Mouse (Mus musculus): ENCODE data around the gene Gm17545. TPM values are rescaled to one million over a fixed set of nuclear protein-coding genes. Genes with fewer than 3 reads are reported as not detected.
"Not testable (repeated sequence)": the region's sequence is repeated elsewhere in the genome, so short reads cannot be mapped to it uniquely, and the experiment has no call there.

Gm17545 gene
- total RNA-seq (2015) (not detected in 2 replicates), total RNA-seq (2017) (not detected in 2 replicates)

DNA sequence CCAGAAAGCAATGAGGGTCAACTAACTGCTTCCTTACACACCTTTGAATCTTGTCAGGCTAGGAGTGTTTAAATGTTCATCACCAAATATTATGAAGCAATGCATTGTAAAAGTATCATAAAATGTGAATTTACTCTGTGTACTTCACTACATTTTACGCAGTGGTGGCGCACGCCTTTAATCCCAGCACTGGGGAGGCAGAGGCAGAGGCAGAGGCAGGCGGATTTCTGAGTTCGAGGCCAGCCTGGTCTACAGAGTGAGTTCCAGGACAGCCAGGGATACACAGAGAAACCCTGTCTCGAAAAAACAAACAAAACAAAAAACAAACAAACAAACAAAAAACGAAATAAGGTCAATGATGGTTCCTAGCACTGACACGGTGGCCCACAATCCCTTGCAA lies at the start of gene Gm17545:
TSS of gene Gm17545 (plus strand) at position 301 of the 400 bp plus-strand sequence.
- ATAC-seq (ENCODE audit: poor library complexity, severe bottlenecking), result not testable (repeated sequence)

DNA sequence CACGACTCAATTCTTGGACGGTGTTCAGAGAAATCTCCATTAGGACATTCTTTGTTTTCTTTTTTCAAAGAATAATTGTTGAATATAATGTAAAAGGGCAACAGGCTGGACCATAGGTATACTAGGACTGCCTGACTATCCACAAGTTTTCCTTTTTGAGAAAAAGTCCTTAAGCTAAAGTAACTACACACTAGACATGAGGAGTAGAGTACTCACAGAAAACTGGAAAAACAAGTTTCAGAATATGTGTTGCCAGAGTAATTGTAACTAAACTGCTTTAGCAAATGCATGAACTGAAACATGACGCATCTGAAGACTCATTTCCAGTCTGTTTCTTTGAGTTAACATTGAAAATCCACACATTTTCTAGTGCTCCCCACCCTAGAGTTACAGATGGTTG lies 48.7 kb upstream of the Gm17545 start:
- no peak for ATAC-seq (ENCODE audit: poor library complexity, severe bottlenecking)

DNA sequence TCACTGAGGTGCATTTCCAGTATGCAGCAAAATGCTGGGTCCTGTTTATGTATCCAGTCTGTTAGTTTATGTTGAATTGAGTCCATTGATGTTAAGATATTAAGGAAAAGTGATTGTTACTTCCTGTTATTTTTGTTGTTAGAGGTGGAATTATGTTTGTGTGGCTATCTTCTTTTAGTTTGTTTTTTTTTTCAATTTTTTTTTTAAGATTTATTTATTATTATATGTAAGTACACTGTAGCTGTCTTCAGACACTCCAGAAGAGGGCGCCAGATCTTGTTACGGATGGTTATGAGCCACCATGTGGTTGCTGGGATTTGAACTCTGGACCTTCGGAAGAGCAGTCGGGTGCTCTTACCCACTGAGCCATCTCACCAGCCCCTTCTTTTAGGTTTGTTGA lies 46.5 kb upstream of the Gm17545 start:
- ATAC-seq (ENCODE audit: poor library complexity, severe bottlenecking), result not testable (repeated sequence)

DNA sequence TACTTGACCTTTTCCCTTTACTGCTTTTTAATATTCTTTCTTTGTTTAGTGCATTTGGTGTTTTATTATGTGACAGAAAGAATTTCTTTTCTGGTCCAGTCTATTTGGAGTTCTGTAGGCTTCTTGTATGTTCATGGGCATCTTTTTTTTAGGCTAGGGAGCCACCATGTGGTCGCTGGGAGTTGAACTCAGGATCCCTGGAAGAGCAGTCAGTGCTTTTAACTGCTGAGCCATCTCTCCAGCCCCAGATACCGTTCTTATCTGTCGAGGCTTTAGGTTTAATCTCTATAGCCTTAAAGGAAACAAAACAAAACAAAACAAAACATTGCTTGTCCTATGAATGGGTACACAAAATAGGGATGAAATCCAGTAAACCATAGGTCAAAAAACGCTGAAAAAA lies 45.7 kb upstream of the Gm17545 start:
- ATAC-seq (ENCODE audit: poor library complexity, severe bottlenecking), result not testable (repeated sequence)

DNA sequence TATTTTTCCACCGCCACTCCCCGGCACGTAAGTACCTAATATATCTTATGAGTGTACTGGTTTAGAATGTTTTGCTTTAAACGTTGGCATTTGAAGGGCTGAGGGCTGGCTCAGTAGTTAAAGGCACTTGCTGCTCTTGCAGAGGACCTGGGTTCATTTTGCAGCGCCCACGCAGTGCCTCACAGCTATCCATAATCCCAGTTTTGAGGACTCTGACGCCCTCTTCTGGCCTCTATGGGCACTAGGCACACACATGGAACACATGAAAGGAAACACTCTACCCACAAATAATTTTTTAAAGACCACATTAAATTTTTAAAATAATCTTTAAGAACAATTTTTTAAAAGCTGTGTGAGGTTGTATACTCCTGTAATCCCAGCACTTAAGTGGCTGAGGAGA lies 44.6 kb upstream of the Gm17545 start:
- no peak for ATAC-seq (ENCODE audit: poor library complexity, severe bottlenecking)

DNA sequence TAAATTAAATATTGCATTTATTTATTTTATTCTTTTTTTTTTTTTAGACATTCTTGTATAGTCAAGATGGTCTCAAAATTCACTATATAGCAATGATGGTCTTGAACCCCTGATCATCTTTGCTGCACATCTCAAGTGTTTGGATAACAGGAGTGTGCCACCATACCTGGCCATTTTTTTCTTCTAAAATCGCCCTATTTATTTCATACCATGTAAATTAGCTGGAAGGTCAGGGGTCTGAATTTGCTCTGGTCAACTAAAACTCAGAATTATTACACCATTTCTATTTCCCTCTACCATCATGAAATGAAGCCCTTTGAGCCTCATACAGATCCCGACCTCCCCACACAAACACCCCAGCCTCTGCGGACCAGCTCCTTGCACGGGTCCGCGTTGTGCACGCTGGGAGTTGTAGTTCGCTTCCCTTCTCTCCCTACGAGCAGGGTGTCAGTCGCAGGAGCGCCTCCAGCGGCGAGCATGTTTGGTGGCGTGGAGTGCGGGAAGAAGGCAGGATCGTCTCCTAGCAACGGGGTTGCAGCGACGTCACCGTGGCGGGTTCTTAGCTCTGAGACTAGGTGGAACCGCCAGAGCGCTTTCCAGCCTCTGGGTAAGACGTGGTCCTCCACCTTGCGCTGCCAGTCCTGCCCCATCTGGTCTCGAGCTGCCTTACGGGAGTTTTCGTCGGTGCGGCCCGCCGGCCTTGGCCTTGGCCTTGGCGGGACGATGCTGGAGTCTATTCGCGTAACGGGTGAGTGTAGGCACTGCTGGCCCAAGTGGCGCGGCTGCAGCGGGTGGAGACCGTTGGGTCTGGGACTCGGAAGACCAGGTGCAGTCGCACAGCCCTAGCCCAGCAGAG lies 42.9 kb upstream of the Gm17545 start, which contains the start of gene 9530077C05Rik:
TSS of gene 9530077C05Rik (plus strand) at position 512 of the 856 bp plus-strand sequence.
- ATAC-seq (ENCODE audit: poor library complexity, severe bottlenecking), result peak; percentile 100

DNA sequence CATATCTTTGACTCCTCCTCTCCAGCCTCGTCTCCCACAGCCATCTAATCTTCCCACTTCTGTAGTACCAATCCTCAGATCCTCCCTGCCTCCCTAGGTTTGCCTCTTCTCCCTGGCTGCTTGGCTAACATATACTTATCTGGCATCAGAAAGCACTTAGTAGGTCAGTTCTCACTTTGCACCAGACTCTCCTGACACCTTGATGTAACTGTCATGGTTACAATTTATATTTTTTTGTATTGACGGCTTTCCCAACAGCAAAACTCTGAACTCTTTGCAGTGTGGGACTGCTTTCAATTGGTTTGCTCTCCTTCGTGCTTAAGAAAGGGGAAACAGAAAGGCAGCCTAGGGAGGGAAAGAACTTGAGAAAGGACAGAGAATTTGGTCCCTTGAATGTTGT lies 37.9 kb upstream of the Gm17545 start:
- ATAC-seq (ENCODE audit: poor library complexity, severe bottlenecking), result no peak

DNA sequence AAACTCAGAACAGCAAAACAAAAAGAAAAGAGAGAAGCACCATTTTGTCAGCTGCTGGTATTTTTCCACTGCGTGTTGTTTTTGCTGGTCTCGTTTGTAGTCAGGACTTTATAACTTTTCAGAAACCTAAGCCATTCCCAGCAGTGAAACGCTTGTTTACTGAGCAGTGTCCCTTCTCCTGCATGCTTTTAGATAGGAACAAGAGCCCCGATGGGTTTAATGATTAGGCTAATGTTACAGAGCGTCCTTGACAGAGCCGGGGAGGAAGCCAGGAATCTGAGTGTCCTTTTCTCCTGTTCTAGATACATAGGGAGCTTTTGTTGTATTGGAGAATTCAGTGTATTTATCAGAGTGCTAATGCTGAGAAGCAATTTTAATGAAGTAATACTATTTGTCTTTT lies 36.5 kb upstream of the Gm17545 start:
- ATAC-seq (ENCODE audit: poor library complexity, severe bottlenecking), result no peak

DNA sequence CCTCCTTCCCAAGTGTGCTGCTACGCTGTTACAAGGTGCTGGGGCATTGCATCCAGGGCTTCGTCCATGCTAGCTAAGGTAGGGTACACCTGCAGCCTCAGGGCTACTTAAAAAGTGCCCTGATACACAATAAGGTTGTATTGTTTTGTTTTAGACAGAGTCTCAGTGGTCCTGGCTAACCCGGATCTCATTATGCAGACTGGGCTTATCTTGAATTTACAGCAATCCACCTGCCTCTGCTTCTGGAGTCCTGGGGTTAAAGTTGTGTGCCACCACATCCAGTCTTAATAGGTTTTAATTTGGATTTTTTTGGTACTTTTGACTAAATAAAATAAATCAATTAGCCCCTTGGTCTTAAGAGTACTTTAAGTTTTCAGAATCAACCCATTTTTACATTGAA lies 34.2 kb upstream of the Gm17545 start:
- no peak for ATAC-seq (ENCODE audit: poor library complexity, severe bottlenecking)

DNA sequence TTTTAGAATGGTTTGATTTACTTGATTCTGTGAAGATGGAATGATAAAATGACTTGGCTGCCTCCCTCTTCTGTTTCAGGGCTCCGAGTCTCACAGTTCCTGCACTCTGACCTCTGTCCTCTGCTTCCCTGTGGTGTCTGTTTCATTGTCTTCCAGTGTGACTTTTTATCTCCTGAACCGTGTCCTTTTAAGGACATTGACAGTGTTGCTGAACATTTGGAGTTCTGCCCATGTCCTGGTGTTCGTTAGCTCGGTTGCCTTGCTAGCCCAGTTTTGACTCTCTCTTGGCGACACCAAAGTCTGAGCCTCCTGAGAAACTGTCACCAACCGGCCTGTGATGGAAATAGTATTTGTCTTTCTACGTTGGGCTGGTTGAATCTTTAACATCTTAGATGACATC lies 33.6 kb upstream of the Gm17545 start:
- no peak for ATAC-seq (ENCODE audit: poor library complexity, severe bottlenecking)

DNA sequence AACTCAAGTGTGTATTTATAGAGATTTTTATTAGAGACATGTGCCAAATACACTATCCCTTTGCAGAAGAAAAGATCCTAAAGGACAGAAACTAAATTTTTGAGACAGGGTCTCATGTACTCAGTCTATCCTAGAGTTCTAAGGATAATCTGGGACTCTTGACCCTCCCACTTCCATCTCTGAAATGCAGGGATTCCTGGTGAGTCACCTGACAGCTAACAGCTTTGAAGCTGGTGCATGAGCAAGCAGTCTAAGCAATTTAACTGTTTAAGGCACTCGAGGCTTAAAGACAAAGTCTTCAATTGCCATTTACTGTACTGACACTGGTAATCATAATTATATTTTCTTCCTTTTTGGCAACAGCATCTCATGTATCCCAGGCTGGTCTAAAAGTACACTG lies 31.5 kb upstream of the Gm17545 start:
- ATAC-seq (ENCODE audit: poor library complexity, severe bottlenecking), result no peak

DNA sequence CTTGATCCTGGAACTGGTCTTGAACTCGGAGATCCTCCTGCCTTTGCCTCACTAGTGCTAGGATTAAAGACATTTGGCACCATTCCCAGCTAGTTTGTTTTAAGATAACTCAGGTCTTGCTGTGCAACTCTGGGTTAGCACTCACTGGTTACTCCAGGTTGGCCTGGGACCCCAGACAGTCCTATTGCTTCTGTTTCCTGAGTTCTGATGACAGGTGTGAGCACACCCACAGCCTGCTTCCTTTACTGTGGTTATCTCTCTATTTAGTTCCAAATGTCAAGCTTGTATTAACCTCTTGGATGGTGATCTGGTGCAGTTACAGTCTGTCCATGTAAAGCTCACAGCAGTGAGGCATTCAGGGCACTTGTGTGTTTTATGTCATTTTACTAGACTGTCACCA lies 30.6 kb upstream of the Gm17545 start:
- peak; percentile 35 for ATAC-seq (ENCODE audit: poor library complexity, severe bottlenecking)

DNA sequence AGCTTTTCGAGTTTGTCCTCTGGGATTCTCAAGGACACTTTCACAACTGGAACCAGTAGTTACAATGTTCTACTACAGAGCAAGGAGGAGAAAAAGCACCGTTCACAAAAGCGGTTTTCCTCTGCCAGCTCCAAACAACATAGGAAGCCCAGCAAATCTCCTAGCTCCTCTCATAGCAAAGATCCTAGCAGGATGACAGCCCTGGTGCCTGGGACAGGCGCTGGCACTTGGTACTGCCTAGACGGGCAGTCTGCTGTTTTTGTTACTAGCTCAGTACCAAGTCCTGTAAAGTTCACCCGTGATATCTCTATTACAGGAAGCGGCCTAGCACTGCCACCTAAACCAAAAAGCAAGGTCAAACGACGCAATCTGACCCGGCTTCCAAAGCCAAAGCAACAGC lies 29.9 kb upstream of the Gm17545 start:
- no peak for ATAC-seq (ENCODE audit: poor library complexity, severe bottlenecking)

DNA sequence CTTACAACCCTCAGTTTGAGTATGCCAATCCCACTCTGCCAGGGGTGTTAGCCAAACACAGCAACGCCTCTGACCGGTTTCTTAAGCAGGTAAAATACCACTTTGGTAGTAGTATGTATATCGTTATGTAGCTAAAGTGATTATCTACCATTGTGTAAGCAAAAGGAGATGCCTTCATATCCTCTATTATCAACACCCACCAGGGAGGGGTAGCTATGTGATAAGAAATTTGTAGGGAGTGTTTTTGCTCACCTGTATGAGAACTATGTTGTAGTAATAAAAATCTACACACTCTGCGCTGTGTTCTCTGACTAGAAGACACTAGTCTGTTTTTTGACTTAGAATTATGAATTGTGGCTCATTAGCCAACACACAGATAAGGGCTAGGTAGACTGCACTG lies 29.4 kb upstream of the Gm17545 start:
- ATAC-seq (ENCODE audit: poor library complexity, severe bottlenecking), result no peak

DNA sequence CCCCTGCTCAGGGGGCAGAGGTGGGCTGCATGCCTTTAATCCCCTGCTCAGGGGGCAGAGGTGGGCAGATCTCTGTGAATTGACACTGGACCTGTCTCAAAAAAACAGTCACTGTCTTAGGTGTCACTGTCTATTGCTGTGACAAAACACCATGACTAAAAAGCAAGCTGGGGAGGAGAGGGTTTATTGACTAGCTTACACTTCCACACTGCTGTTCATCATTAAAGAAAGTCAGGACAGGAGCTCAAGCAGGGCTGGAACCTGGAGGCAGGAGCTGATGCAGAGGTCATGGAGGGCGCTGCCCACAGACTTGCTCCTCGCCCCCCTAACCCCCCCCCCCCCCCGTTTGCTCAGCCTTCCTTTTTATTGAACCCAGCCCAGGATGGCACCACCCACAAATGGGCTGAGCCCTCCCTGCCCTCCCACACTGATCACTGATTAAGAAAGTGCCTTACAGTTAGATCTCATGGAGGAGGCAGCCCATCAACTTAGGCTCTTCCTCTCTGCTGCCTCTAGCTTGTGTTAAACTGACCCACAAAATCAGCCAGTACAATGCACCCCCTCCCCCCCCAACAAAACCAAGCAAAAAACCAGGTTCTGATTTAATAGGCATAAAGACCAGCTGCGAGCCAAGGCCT lies 25.9 kb upstream of the Gm17545 start:
- no peak for ATAC-seq (ENCODE audit: poor library complexity, severe bottlenecking)

DNA sequence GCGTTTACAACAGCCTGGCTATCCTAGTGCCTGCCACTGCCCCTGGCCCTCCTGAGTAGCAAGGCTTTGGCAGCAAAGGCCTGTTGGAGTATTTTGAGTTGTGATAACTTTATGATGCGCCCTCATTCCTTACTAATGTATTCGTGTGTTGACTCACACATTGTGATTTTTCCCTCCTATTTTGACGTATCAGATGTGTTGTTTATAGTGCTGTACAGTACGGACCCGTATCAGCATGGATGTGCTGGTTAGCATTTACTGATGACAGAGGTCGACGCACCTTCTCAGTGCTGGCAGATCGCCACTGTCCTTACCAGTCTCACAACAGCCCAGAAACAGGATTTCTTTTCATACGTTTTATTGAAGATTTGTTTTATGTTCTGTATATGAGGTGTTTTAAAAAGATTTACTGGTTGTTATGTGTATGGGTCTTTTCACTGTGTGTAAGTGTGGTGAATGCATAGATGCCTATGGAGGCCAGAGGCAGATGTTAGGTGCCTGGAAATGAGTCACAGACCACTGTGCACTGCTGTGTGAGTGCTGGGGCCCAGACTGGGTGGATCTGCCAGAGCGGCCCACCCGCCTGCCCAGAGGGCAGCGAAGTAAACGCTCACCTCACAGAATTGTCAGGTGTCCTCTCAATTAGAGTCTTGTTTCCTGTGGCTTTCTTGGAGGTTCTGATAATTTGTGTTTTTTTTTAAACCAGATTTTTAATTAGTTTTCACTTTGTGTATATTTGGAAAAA lies 25.3 kb upstream of the Gm17545 start:
- ATAC-seq (ENCODE audit: poor library complexity, severe bottlenecking), result no peak

DNA sequence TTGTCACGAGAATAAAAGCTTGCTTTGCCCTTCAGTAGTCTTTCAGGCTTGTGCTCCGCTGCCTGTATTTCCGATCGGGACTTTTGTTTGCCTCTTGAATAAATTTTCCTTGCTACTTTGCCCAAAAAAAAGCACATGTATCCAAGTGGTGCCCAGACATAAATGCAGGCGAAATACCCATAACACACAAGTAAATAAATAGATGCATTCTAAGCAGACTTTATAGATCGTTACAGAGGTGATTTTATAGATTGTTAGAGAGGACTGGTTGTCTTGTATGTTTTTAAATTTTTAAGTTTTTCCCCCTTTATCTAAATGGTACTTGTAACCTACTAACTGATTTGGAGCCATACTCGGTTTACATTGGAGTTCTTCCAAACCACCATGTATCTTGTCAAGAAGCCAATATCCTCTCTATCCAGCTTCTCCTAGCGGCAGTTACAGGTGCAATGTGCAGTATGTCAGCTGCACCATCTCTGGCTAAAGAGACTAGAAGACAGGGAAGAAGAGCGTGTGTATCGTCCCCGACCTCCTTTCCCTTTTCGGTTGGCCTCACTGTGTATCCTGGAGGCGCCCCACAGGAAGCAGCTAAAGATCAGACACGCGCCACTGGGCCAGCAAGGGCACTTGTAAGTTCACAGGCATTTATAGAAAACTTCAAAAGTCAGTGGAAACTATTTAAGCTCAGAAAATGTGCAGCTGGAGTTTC lies 24.4 kb upstream of the Gm17545 start:
- ATAC-seq (ENCODE audit: poor library complexity, severe bottlenecking), result 0 out of 2 replicates have a peak, but pooled peaks have one; percentile 24

DNA sequence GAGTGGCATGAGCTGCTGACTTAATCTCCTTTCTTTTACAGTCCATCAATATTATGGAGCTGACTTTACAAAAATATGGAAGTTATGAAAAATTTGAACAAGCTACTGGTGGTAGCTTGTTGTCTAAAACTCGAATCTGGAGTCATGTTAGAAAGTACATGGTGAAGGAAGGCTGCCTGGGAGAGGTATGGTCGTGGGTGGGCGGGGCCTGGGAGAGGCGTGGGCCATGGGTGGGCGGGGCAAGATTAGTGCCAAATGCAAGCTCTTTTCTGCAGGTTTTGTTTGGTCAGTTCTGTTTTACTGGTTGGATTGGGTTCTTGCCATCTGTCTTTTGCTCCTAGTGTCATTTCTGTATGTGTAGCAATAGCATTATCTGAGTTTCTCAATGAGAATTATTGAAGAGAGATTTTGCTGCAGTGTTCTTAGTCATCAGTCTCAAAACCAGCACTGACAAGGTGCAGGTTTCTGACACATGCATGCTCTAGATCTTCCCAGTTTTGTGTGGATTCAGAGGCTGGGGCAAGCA lies 23.7 kb upstream of the Gm17545 start:
- no peak for ATAC-seq (ENCODE audit: poor library complexity, severe bottlenecking)

DNA sequence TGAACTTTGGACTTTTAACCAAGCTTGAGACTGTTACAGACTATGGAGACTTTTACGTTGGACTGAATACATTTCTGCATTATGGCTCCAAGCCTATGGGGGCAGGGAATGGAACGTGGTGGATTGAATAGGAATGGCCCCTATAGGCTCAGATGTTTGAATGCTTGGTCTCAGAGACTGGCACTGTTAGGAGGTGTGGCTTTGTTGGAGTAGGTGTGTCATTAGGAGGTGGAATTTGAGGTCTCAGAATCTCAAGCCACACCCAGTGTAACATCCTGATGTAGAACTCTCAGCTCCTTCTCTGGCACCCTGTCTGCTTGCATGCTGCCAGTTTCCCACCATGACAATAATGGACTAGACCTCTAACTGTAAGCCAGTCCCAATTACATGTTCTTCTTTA lies 20.9 kb upstream of the Gm17545 start:
- no peak for ATAC-seq (ENCODE audit: poor library complexity, severe bottlenecking)

DNA sequence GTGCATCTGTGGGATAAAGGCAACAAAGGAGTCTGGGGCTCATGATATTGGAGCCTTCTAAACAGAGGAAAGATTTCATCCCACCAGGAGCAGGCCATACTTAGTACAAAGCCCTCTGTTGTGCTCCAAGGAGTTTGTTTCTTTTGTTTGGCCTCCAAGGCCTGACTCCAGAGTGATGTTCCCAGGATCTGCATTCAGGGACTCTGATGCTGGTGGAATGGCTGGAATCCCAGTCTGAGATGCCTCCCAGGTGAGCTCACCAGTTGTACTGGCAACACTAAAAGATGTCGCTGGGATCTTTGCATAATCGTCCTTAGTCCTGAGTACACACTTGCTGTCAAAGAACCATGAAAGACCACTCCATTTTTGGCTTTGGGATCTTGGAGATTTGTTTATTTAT lies 20.0 kb upstream of the Gm17545 start:
- ATAC-seq (ENCODE audit: poor library complexity, severe bottlenecking), result no peak

DNA sequence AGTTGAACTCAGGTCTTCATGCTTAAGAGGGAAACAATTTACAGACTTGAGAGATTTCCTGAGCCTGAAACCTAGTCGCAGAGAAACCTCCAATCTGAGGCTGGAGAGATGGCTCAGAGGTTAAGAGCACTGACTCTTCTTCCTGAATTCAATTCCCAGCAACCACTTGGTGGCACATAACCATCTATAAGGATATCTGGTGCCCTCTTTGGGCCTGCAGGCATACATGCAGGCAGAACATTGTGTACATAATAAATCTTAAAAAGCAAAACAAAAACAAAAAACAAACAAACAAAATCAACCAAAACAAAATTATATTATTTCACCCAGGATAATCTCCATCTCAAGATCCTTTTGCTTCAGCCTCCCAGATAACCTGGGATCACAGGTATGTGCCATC lies 15.3 kb upstream of the Gm17545 start:
- no peak for ATAC-seq (ENCODE audit: poor library complexity, severe bottlenecking)

All from megakaryocyte, adult 5-6 weeks (primary cell).